Mouse (Mus musculus) liver, postnatal 0 days (tissue): Measurements from ENCODE around the gene Magea1. TPM values are rescaled to one million over a fixed set of nuclear protein-coding genes. Genes with fewer than 3 reads are reported as not detected.
"Not testable (repeated sequence)": the region's sequence is repeated elsewhere in the genome, so short reads cannot be mapped to it uniquely, and the experiment has no call there.

Source experiments
- ATAC-seq: fragments of 200-750 bp; cut with Nextera tagmentation; 2 replicates; pipeline ENCODE4 v1.8.0; 2017; ENCODE audit warnings: mild to moderate bottlenecking, moderate library complexity
- DNase-seq: peaks from one replicate; pipeline ENCODE4 v3.0.0-alpha.2; 2016
- H3K27ac ChIP-seq: fragments of 300-500 bp; sonication (generic); 2 replicates; pipeline ENCODE4 v1.5.1; 2014; ENCODE audit warnings: antibody characterized with exemption, moderate library complexity, mild to moderate bottlenecking, low read depth
- H3K27me3 ChIP-seq: fragments of 300-500 bp; sonication (generic); 2 replicates; pipeline ENCODE4 v1.6.1; 2014; ENCODE audit warnings: low read length, control low read depth, mixed read lengths; ENCODE audit not compliant: insufficient read depth
- H3K36me3 ChIP-seq: fragments of 300-500 bp; sonication (generic); replicated peaks from 2 replicates; pipeline ENCODE4 v1.6.1; 2014; ENCODE audit warnings: mild to moderate bottlenecking, control low read depth, low read length, moderate library complexity, mixed read lengths; ENCODE audit not compliant: insufficient read depth
- H3K4me1 ChIP-seq: fragments of 300-500 bp; sonication (generic); 2 replicates; pipeline ENCODE4 v1.6.1; 2014; ENCODE audit warnings: antibody characterized with exemption, mild to moderate bottlenecking, control low read depth; ENCODE audit not compliant: insufficient read depth
- H3K4me2 ChIP-seq: fragments of 300-500 bp; sonication (generic); 2 replicates; pipeline ENCODE4 v1.6.1; 2014; ENCODE audit warnings: low read depth, mild to moderate bottlenecking, low read length, moderate library complexity, mixed read lengths
- H3K4me3 ChIP-seq: fragments of 300-500 bp; sonication (generic); 2 replicates; pipeline ENCODE4 v1.5.1; 2014; ENCODE audit warnings: low read depth, low read length
- H3K9ac ChIP-seq: fragments of 300-500 bp; sonication (generic); replicated peaks from 2 replicates; pipeline ENCODE4 v1.6.1; 2014; ENCODE audit warnings: mild to moderate bottlenecking, moderate library complexity
- H3K9me3 ChIP-seq: fragments of 300-500 bp; sonication (generic); 2 replicates; pipeline ENCODE4 v1.6.1; 2016; ENCODE audit warnings: mild to moderate bottlenecking, control low read depth, low read length, mixed read lengths
- CTCF ChIP-seq: sonication (generic); IDR thresholded peaks from 2 replicates; pipeline ENCODE4 v1.5.1; 2016; ENCODE audit warnings: antibody characterized with exemption, low read depth
- EP300 ChIP-seq: IDR thresholded peaks from 2 replicates; pipeline ENCODE4 v1.6.1; 2016; ENCODE audit warnings: antibody characterized with exemption, low read depth, mild to moderate bottlenecking
- WGBS: fragments of 180-500 bp; shearing (Covaris S2); extraction: QIAGEN DNeasy Blood & Tissue Kit; methylation state at CpG from one replicate; pipeline ENCODE4 v1.1.7; 2014; ENCODE audit not compliant: insufficient replicate concordance; 5-methylcytosine and 5-hydroxymethylcytosine counted together
- polyA plus RNA-seq: library from polyadenylated mRNA; unstranded; fragments of >200 nt; fragmentation: Nextera tagmentation; extraction: Ambion mirVana; gene quantifications from 2 replicates; pipeline ENCODE4 v1.2.1, GENCODE M21; 2015

Gene Magea1
- not detected in 2 replicates for polyA plus RNA-seq

DNA sequence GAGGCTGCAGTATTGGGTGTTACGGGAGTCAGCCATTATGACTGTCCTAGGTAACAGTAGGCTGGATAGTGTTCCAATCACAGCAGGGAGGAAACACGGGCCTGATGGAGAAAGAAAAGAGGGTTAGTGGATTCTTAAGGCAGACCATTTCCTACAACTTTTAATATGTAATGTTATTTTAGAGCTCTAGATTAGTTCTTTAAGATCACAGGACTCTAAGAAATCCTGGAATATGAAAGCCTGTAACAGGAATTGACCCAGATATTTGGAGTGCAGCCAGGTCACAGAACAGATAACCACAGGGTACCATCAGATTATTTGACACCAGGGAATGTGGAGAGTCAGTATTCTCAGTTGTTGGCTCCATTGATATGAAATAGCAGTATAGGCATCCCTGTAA is at the start of gene Magea1:
Magea1 (minus strand) TSS at position 101 of the 400 bp plus-strand sequence.
- H3K4me3 ChIP-seq, H3K9me3 ChIP-seq, H3K27ac ChIP-seq, DNase-seq, ATAC-seq, H3K36me3 ChIP-seq, H3K4me1 ChIP-seq, H3K9ac ChIP-seq, H3K4me2 ChIP-seq, H3K27me3 ChIP-seq: not testable (repeated sequence)
- 100% methylated on average over 1 of the region's 2 CpGs for WGBS

DNA sequence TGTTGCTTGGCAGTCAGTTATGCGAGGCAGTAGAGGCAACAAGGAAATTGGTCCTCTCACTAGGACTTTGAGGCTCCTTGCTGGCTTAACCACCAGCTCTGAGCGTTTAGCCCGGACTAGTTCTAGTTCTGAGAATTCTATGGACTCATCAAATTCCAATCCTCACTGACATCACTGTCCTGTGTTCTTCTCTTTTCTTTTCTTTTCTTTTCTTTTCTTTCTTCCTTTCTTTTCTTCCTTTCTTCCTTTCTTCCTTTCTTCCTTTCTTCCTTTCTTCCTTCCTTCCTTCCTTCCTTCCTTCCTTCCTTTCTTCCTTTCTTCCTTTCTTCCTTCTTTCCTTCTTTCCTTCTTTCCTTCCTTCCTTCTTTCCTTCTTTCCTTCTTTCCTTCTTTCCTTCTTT is 38.7 kb upstream of the Magea1 start, which contains the start of gene Cldn34b2:
Cldn34b2 (minus strand) TSS at position 101 of the 400 bp plus-strand sequence.
- not testable (repeated sequence) for ATAC-seq, DNase-seq
- 87% methylated on average over 3 of the region's 3 CpGs for WGBS

DNA sequence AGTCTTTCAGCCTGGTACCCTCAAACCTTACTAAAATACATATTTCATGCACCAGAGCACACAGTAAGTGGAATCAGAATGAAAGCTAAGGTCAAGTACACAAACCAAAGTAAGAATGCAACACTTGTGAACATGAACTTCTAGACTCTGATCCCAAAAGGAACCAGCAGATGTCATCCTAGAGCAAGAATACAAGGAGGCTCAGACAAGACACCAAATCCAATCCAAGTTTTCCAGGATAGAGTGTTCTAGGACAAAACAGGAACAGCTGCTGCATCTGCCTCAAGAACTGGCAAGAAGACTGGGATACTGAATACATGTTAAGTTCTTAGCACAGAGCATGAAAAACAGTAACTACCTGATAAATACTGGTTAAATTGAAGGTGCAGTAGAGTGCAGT is 8.4 kb upstream of the Magea1 start:
- ATAC-seq (no peak), DNase-seq (no peak)
- no peak overlapping the region for H3K27ac ChIP-seq
- H3K27me3 ChIP-seq = no peaks in the 10 kb centered on the region
- no peak overlapping the region for H3K4me2 ChIP-seq
- H3K36me3 ChIP-seq = no peaks in the 10 kb centered on the region
- H3K4me3 ChIP-seq = no peak overlapping the region
- H3K4me1 ChIP-seq = no peaks in the 10 kb centered on the region
- TF ChIP-seq EP300 (no peak), CTCF (peak; percentile 43)
- H3K9ac ChIP-seq = no peak overlapping the region
- H3K9me3 ChIP-seq = no peaks in the 10 kb centered on the region

More for the DNA sequence above, 38.7 kb upstream of the Magea1 start, which contains the start of gene Cldn34b2:
- not testable (repeated sequence) for H3K4me2 ChIP-seq, H3K27me3 ChIP-seq, H3K27ac ChIP-seq, H3K4me1 ChIP-seq, H3K9me3 ChIP-seq, H3K9ac ChIP-seq, H3K36me3 ChIP-seq, H3K4me3 ChIP-seq

DNA sequence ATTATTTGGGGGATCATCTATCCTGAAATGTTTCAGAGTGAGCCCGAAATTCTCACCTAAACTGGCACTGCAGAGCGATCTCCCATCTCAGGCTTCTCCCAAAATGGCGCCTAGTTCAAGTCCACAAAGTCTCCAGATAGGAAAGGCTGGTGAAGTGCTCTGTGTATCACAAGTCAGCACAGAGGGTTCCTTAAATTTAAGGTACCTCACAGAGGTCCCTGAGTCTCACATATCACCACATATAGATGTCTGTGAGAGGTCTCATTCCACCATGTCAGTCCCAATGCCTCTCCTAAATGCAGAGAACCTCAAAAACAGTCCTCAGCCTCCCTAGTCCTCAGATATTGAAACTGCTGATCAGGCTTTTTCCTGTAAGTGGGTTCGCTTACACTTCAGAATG is 4.0 kb upstream of the Magea1 start, which contains the start of gene Magea2:
Magea2 (minus strand) TSS at position 101 of the 400 bp plus-strand sequence.
- H3K4me1 ChIP-seq, DNase-seq, H3K9ac ChIP-seq, H3K4me3 ChIP-seq, H3K9me3 ChIP-seq, H3K27me3 ChIP-seq, H3K36me3 ChIP-seq, H3K27ac ChIP-seq, ATAC-seq, H3K4me2 ChIP-seq: not testable (repeated sequence)
- WGBS = 88% methylated on average over 3 of the region's 4 CpGs

DNA sequence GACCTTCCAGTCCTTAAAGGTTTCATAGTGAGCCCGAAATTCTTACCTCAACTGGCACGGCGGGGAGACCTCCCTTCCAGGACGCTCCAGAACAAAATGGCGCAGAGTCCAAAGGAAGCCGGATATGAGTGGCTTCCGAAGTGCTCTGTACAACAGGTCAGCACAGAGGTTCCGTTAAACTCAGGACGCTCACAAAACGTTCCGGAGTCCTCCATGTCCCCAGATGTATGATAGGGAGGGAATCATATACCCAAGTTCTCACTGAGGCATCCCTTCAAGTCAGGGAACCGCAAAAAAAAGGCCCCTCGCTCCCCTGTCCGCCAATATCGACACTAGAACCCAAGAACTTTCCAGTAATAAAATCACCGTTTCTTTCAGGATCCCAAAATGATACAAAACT is 26.5 kb downstream of the Magea1 start, which contains the start of gene Magea5:
Magea5 (minus strand) TSS at position 101 of the 400 bp plus-strand sequence.
- not testable (repeated sequence) for H3K4me3 ChIP-seq, DNase-seq, H3K9me3 ChIP-seq, H3K9ac ChIP-seq, H3K4me2 ChIP-seq, ATAC-seq, H3K4me1 ChIP-seq, H3K27ac ChIP-seq, H3K36me3 ChIP-seq, H3K27me3 ChIP-seq
- 72% methylated on average over 15 of the region's 16 CpGs for WGBS

Other genes with a start within 250 kb of the Magea1 start
- gene Cldn34b1, start 199.5 kb downstream of the Magea1 start, polyA plus RNA-seq = not detected in 2 replicates
- not detected in 2 replicates for gene Magea6, start 153.8 kb downstream of the Magea1 start, polyA plus RNA-seq
- not detected in 2 replicates for gene Magea3, start 140.3 kb downstream of the Magea1 start, polyA plus RNA-seq
- not detected in 2 replicates for gene Magea8, start 93.9 kb downstream of the Magea1 start, polyA plus RNA-seq
- not detected in 2 replicates for gene Magea5, start 26.6 kb downstream of the Magea1 start, polyA plus RNA-seq
- not detected in 2 replicates for gene Magea2, start 3.9 kb upstream of the Magea1 start, polyA plus RNA-seq
- gene Cldn34b2, start 38.6 kb upstream of the Magea1 start, polyA plus RNA-seq = not detected in 2 replicates
- gene Sat1, start 126.7 kb upstream of the Magea1 start, polyA plus RNA-seq = 179 and 186 TPM in 2 replicates
- gene Acot9, start 172.7 kb upstream of the Magea1 start, polyA plus RNA-seq = 8.5 and 9.1 TPM in 2 replicates